ENCODE assay signal across 11 mouse cellular contexts in genomic region chr9:40982480-40982879, GRCm38 (mm10). TPM values are rescaled to one million over a fixed set of nuclear protein-coding genes. Genes with fewer than 3 reads are reported as not detected.
DNase-seq lines count a peak whose midpoint lies in the region; ATAC-seq and TF ChIP-seq lines count a peak whose summit lies in the region.
"Had no signal": no experiment of that assay in that cellular context is flagged by ENCODE, and none has a peak within 500 bp of the region (broad histone marks: within the 10 kb centered on the region; RNA-seq: fewer than 3 reads in every experiment).

No protein-coding gene starts in this region.

- no peak overlapping the region for H3K27ac ChIP-seq in heart, embryonic 10.5 days
- H3K27ac ChIP-seq in midbrain, embryonic 15.5 days: peak overlapping the region; percentile 26; the same call in 1 of the 2 replicates
- H3K27ac ChIP-seq in midbrain, embryonic 10.5 days (replicated peaks): no peak overlapping the region
- no peak overlapping the region; the same call in 1 of the 2 replicates for H3K27ac ChIP-seq in cerebellum, adult 2 months (ENCODE audit: insufficient read depth, low read length)
- H3K27ac ChIP-seq: heart, embryonic 15.5 days had no signal

- DNase-seq in heart, postnatal 14 days: peak; percentile 17 to 26
- no peak for DNase-seq in heart, embryonic 10.5 days (ENCODE audit: low spot score)
- DNase-seq in midbrain, embryonic 10.5 days (ENCODE audit: low spot score): no peak
- DNase-seq in cerebellum, adult 2 months: peak; percentile 65 to 68
- DNase-seq in retina, embryonic 14.5 days (ENCODE audit: low spot score): peak; percentile 69
- DNase-seq in T-cell, adult 2 months (ENCODE audit: low spot score): no peak
- DNase-seq in kidney, adult 18-20 months: no peak
- DNase-seq: lung, postnatal 14 days had no signal

- intact Hi-C loops in heart, postnatal 14 days (cut with DNase I): loop anchor here (2.0 kb wide), 1 partner anchor 148 kb away; no protein-coding TSS in a partner anchor

- no peaks in the 10 kb centered on the region; the same call in 1 of the 2 replicates for H3K27me3 ChIP-seq in heart, embryonic 10.5 days (ENCODE audit: insufficient read depth, poor library complexity, severe bottlenecking)
- H3K27me3 ChIP-seq in midbrain, embryonic 15.5 days (replicated peaks): no peaks in the 10 kb centered on the region
- no peaks in the 10 kb centered on the region for H3K27me3 ChIP-seq in midbrain, embryonic 10.5 days (ENCODE audit: low read depth, poor library complexity, severe bottlenecking)
- H3K27me3 ChIP-seq in cerebellum, adult 2 months (ENCODE audit: control insufficient read depth, insufficient read depth, low read length): no peaks in the 10 kb centered on the region
- H3K27me3 ChIP-seq: heart, embryonic 15.5 days had no signal

- no peak overlapping the region for H3K9ac ChIP-seq in midbrain, embryonic 15.5 days
- H3K9ac ChIP-seq: heart, embryonic 15.5 days had no signal

- H3K9me3 ChIP-seq in heart, embryonic 10.5 days: no peaks in the 10 kb centered on the region
- no peaks in the 10 kb centered on the region for H3K9me3 ChIP-seq in midbrain, embryonic 15.5 days
- H3K9me3 ChIP-seq in midbrain, embryonic 10.5 days (replicated peaks): no peaks in the 10 kb centered on the region
- H3K9me3 ChIP-seq: heart, embryonic 15.5 days had no signal

- 29% methylated on average over 6 of the region's 6 CpGs for WGBS in heart, embryonic 10.5 days
- WGBS in midbrain, embryonic 15.5 days: 32% methylated on average over 6 of the region's 6 CpGs
- 43% methylated on average over 6 of the region's 6 CpGs for WGBS in midbrain, embryonic 10.5 days
- WGBS in cerebellum, adult 2 months: 17% methylated on average over 6 of the region's 6 CpGs

- no peaks in the 10 kb centered on the region for H3K36me3 ChIP-seq in heart, embryonic 10.5 days
- no peaks in the 10 kb centered on the region for H3K36me3 ChIP-seq in midbrain, embryonic 15.5 days (replicated peaks)
- H3K36me3 ChIP-seq in midbrain, embryonic 10.5 days: no peaks in the 10 kb centered on the region
- H3K36me3 ChIP-seq: heart, embryonic 15.5 days had no signal

- no peak overlapping the region for H3K4me3 ChIP-seq in heart, embryonic 10.5 days
- H3K4me3 ChIP-seq in midbrain, embryonic 15.5 days: no peak overlapping the region
- no peak overlapping the region for H3K4me3 ChIP-seq in midbrain, embryonic 10.5 days
- H3K4me3 ChIP-seq in cerebellum, adult 2 months (replicated peaks; ENCODE audit: insufficient read depth, low read depth, low read length): peak overlapping the region; percentile 96
- H3K4me3 ChIP-seq: heart, embryonic 15.5 days had no signal

- no peaks in the 10 kb centered on the region for H3K4me1 ChIP-seq in heart, embryonic 10.5 days
- H3K4me1 ChIP-seq in midbrain, embryonic 15.5 days: no peaks in the 10 kb centered on the region
- H3K4me1 ChIP-seq in midbrain, embryonic 10.5 days: no peaks in the 10 kb centered on the region
- peaks cover 9% of the 10 kb centered on the region; the same call in 1 of the 2 replicates for H3K4me1 ChIP-seq in cerebellum, adult 2 months (ENCODE audit: control insufficient read depth, insufficient read depth, low read length)
- H3K4me1 ChIP-seq: heart, embryonic 15.5 days had no signal

- ATAC-seq in midbrain, embryonic 15.5 days (replicated peaks): no peak

- peak; percentile 84 for TF ChIP-seq CTCF in cerebellum, adult 2 months (IDR thresholded peaks at IDR 0.05; ENCODE audit: borderline replicate concordance, insufficient read depth, low read depth, low read length)

- no peak for TF ChIP-seq POLR2A in cerebellum, adult 2 months (IDR thresholded peaks at IDR 0.05; ENCODE audit: borderline replicate concordance, insufficient read depth, low read length)

- H3K4me2 ChIP-seq in midbrain, embryonic 15.5 days: no peak overlapping the region
- H3K4me2 ChIP-seq: heart, embryonic 15.5 days had no signal

RNA-seq across cellular contexts. Expression of gene Jhy, which starts 18.6 kb away (rescaled TPM):
- not detected for total RNA-seq in heart, postnatal 14 days (2021)
- 0.09 TPM in 1 of 2 replicates, not detected in the other for polyA plus RNA-seq in heart, embryonic 10.5 days (2016; fragmentation: Nextera tagmentation; extraction: Ambion mirVana)
- 0.97 and 1.1 TPM in 2 replicates for polyA plus RNA-seq in midbrain, embryonic 15.5 days (2015; fragmentation: Nextera tagmentation; extraction: Ambion mirVana)
- polyA plus RNA-seq in midbrain, embryonic 10.5 days (2016; fragmentation: Nextera tagmentation; extraction: Ambion mirVana): 1.5 and 2.1 TPM in 2 replicates
- polyA plus RNA-seq in cerebellum, adult 2 months (2012; rRNA removed): 0.51 and 0.87 TPM in 2 replicates
- polyA plus RNA-seq: heart, embryonic 15.5 days; stomach, embryonic 16.5 days had no signal

RNA-seq across cellular contexts. Expression of gene Crtam, which starts 21.9 kb away (rescaled TPM):
- total RNA-seq in heart, postnatal 14 days (2021): under 1 TPM; 0.12 to 0.14 TPM
- 0.12 and 0.29 TPM in 2 replicates for polyA plus RNA-seq in heart, embryonic 10.5 days (2016; fragmentation: Nextera tagmentation; extraction: Ambion mirVana)
- polyA plus RNA-seq in midbrain, embryonic 15.5 days (2015; fragmentation: Nextera tagmentation; extraction: Ambion mirVana): 0.10 and 0.22 TPM in 2 replicates
- not detected in 2 replicates for polyA plus RNA-seq in midbrain, embryonic 10.5 days (2016; fragmentation: Nextera tagmentation; extraction: Ambion mirVana)
- polyA plus RNA-seq in cerebellum, adult 2 months (2012; rRNA removed): 26.4 and 29.5 TPM in 2 replicates
- polyA plus RNA-seq: heart, embryonic 15.5 days had no signal

Comparison
In these comparisons a context has a peak if more than half of its experiments do, and no peak if none do; other contexts are left out.
1. DNase-seq: peak in heart, postnatal 14 days (2 of 2), cerebellum, adult 2 months (2 of 2) and retina, embryonic 14.5 days (single experiment); none in heart, embryonic 10.5 days (single experiment), midbrain, embryonic 10.5 days (single experiment), T-cell, adult 2 months (single experiment) and kidney, adult 18-20 months (single experiment).
2. RNA of gene Crtam, which starts 21.9 kb away (polyA plus RNA-seq): 26.4 to 29.5 TPM in cerebellum, adult 2 months; 0.12 to 0.29 TPM in heart, embryonic 10.5 days, 0.10 to 0.22 TPM in midbrain, embryonic 15.5 days and not detected in midbrain, embryonic 10.5 days; every median in the first group is over 10 times any median in the second.